Mouse (Mus musculus): Measurements from ENCODE around the gene Armh1. TPM values are rescaled to one million over a fixed set of nuclear protein-coding genes. Genes with fewer than 3 reads are reported as not detected.

Gene Armh1
- 1 to 10 TPM; 2.0 to 2.3 TPM for total RNA-seq (2021)
- long read RNA-seq, experiment 1, partial matches to known transcripts: 2 of 6 reads
- long read RNA-seq, experiment 1, other reads (novel, unspliced or antisense): 4 of 6 reads
- long read RNA-seq, experiment 2, partial matches to known transcripts: 0 of 4 reads
- long read RNA-seq, experiment 2, other reads (novel, unspliced or antisense): 2 of 4 reads

DNA sequence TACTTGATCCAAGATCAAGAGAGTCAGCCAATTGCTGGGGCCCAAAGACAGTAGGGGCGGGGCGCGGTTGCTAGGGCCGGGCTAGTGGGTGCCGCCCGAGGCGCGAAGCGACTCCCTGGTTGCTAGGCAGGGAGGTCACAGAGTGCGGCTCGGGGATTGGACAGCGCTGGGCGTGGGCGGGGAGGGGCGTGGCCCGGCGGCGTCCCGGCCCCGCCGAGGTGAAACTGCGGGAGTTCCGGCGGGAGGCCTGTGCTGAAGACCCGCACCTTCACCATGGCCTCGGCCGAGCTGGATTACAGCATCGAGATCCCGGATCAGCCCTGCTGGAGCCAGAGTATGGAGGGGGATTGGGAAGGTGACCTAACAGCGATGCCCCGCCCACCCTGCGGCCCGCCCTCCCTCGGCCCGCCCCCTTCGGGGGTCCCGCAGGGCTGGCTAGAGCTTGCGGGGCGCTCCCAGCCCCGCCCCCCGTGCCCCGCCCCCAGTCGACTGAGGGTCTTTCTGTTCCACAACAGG is at the start of gene Armh1, which contains the start of gene Tmem53:
Gene Armh1, minus strand, starts transcription at position 325 of the 516 bp plus-strand sequence.
Gene Tmem53, plus strand, starts transcription at position 151 of the 516 bp plus-strand sequence.
- peak; percentile 90 to 91 for DNase-seq (ENCODE audit: low spot score in 2 of 2)

DNA sequence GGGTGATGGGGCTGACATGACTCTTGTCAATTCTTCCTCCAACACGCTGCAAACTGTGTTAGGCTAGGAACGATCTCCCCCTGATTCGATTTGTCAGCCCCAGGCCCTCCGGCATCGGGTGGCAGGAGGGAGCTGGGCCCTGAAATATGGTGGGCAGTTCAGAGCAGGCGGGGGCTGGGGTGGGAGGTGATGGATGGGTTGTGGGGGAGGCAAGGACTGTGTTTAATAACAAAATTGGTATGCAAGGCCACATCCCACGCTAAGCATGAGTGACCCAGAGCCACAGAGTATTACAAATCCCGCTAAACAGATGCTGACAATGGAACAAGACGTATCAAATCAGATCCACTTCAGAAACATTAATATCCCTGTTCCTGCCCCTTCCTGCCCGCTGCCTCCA is 48.0 kb upstream of the Armh1 start:
- no peak for DNase-seq (ENCODE audit: low spot score in 2 of 2)

DNA sequence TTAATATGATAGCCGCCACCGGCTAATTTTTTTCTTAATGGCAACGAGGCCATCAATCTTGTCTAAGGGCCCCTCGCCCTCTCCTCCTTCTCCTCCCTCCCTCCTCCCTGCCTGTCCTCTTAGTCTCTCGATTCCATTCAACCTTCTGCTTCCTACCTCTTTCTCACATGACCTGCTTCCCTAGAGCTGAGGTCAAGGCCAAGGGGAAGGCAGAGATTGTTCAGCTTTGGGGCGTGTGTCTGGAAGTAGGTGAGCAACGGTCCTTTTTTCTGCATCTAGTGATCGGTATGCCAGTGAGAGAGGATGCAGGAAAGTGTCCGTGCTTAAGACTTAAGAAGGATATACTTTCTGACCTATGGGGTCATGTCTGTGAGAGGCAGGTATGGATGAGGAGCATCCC is 45.9 kb upstream of the Armh1 start:
- no peak for DNase-seq (ENCODE audit: low spot score in 2 of 2)

DNA sequence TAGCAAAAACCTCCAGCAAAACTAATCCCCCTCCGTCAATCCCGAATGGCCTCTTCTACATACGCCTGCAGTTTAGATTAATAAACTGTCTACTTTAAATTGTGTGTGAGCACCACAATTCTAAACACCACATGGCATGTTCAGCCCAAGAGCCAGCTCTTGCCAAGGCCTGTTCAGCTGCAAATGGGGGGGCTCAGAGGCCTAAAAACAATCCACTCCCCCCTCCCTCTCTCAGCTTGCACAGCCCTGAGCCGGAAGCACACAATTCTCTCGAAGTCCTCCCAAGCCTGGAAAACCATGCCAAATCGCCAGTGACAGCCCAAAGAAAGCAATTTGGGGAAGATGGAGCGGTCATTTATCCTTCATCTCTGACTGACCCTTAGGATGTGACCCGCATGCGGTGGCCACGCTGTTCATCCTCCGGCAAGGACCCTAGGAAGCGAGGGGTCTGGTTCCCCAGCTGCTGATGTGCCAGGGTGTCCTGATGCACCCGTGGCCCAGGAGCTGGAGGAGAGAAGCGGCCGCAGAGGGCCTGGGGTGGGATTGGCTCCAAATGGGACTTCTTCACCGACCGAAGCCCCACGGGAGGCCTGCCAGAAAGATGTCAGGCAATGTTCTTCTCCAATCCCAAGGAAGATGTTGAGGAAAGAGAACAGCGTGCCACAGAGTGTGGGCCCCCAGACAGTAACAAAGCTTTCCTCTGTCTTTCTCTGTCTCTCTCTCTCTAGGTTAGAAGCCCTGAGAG is 45.1 kb upstream of the Armh1 start:
- DNase-seq (ENCODE audit: low spot score in 2 of 2): no peak

DNA sequence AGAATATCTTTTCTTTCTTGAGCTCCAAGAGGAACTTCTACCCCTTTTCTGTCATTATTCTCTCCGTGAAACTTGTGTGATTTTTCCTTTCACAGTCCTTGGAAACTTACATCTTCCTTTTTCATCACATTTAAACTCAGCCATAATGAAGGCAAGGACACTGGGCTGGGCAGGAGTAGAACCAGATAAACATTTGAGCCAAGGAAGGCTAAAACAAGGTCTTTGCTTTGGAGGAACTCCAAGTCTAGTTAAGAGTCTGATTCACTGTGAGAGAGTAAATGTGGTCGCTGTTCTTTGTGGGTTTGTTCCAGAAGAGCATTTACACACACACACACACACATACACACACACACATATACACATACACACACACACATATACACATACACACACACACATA is 39.8 kb upstream of the Armh1 start:
- DNase-seq (ENCODE audit: low spot score in 2 of 2): no peak

DNA sequence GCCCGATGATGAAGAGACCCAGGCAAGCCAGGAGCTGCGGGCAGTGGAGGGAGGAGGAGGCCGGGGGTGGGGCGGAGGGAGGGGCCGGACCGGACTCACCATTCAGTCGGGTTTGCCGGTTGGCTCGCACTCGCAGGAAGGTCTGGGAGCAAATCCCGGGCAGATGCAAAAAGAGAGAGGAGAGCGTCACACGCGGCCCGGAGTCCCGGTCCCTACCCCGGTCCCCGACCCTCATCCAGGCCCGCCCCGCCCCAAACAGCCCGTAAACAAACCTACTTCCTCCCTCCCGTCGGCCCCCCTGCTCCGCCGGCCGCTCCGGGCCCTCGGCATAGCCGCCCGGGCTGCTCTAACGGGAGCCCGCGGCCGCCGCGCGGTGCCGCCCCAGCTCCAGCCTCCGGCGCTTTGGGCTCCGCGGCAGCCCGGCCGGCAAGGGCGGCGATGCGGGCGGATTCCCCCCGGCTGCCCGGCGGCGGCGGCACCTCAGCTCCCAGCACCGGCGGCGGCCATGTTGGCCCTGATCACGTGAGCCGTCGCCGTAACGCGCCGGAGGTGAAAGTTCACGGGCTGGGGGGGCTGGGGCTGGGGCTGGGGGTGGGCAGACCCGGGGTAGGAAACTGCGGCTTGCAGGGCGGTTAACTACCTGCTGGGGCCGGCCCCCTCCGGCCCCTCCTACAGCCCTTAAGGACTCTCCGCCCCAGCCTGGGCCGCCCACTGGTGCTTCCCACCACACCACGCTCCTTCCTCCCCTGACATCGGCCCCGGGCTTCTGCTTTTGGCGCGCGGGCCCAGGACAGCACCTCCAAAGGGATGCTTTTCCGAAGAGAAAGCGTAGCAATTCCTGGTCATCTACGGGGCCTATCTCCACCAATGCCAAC is 37.2 kb upstream of the Armh1 start:
- DNase-seq (ENCODE audit: low spot score in 2 of 2): peak; percentile 50 to 59

DNA sequence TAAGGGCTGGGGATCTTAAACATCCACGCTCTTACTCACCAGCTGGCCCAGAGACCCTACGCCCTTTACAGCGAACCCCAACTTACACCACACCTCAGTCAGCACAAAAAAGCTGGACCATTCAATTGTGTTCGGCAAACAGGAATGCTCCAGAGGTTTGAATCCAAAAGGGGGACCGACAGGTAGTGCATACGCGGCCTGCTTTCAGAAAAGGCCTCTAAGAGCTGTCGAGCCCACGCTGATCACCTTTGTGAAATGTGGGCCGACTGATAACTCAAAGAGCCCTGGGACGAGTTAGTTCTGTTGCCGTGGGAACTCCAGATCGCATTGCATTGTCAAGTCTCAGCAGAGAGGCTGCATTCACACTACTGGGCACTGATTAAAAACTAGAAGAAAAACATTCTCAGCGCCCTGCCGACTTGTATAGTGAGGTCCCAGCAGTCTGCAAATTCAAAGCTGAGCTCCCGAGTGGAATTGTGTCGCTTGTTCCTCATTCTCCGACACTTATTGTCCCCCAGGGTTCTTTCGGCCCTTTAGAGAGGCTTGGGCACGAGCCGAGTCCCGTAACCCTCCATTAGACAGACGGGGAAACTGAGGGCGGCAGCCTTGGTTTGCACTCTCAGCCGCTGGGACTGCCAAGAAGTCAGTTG is 36.5 kb upstream of the Armh1 start:
- no peak for DNase-seq (ENCODE audit: low spot score in 2 of 2)

DNA sequence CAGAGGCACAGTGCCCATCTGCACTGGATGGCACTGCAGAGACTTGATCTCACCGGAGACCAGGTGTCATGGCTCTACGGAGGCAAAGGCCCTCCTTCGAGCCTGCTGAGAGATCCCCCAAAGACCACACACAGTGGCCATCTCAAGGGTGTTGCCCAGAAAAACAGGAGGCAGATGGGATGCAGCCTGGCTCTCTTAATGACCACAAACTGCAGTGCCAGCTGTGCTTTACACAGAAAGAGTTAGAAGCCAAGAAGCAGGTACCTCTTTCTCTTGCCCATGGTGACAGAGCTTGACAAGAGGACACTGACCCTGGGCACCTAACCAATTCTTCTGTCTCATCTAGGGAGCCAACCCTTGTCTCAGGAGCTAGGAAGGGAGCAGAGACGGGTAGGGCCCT is 32.4 kb upstream of the Armh1 start:
- DNase-seq (ENCODE audit: low spot score in 2 of 2): no peak

DNA sequence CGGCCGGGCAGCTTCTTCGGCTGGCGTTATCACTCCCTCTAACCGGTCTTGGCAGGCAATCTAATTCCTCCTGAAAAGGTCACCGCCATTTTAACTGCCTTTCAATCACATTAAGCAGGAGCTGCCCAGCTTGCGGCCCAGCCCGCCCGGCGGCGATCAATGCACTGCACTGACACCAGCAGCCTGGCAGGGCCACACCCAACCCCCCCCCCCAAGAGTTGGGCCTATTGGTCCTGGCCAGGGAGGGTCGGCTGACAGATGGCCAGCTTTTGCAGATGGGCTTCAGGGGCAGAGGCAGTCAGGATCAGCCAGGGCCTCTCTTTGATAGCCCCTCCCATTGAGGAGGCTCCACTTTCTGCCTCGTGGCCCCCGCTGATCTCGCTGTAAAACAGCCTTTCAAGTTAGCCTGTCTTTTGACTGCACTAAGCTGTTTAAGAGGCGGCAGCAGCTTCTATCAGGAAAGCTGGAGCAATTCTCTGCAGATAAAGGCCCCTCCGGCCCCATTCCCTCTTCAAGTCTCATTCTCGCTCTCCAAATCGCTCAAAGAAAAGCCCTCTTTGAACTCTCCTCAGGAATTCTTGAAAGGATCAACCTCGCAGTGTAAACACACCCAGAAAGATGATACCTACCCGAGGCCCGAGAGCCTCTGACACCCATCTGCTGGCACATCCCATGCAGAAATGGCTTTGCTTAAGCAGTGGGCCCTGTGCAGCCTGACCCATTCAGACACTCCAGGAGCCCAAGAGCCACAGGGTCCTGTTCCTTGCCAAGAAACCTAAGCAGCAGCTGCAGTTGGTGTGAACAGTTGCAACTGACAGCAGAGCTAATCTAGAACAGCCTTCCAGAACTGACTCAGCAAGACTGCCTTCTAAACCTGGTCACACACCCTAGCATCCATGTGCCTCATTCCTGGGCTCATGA is 31.6 kb upstream of the Armh1 start:
- no peak for DNase-seq (ENCODE audit: low spot score in 2 of 2)

DNA sequence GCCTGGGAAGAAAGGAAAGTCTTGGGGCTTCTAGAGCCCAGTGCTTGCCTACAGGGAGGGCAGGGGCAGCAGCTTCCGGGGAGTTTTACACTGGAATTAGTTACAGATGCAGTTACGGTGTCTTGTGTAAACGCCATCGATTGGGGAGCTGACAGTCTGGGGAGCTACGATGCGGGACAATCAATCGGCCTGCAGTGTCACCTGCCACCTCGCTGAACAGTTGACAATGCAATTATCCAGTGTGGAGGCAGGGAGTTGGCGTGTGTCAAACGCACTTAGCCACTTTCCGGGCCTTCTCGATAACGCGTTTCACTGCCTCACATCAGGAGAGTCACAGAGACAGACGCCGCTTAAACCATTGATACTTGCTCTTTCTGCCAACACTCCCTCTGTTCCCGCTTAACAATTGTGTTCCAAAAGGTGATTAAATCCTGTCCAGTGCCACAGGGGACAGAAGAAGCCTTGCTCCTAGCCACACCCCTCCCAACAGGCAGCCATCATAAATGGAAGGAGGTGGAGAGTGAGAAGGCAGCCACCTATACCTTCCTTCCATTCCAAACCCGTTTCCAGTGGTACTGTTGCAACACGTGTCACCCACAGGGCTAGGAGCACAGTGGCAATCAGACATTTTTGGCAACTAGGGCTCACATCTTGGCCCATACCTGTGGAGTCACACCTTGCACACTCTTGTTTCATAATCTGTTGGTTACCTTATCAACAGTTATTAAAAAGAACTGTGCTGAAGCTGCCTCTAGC is 29.3 kb upstream of the Armh1 start:
- DNase-seq (ENCODE audit: low spot score in 2 of 2): no peak

DNA sequence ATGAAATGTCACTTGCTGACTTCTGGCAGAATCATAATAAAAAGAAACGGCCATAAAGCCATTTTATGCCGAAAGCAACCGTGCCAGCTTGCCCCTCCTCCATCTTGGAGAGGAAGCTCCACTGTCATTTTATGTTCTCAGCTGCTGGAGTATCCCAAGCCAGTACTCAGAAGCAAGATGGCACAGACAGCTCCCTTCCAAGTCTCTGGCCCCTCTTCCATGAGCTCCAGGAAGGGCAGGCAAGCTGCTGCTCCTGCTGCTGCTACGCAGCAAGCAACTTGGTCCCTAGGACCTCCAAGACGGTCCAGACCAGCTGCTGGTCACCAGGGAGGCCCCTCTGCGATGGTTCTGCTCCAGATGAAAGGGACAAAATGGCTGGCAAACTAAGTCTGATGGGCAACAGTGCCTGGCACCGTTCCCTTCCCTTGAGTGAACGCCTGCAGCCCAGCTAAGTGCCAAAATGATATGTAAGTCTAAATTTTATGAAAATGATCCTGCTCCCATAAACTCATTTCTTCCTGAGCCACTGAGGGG is 28.5 kb upstream of the Armh1 start:
- DNase-seq (ENCODE audit: low spot score in 2 of 2): no peak

DNA sequence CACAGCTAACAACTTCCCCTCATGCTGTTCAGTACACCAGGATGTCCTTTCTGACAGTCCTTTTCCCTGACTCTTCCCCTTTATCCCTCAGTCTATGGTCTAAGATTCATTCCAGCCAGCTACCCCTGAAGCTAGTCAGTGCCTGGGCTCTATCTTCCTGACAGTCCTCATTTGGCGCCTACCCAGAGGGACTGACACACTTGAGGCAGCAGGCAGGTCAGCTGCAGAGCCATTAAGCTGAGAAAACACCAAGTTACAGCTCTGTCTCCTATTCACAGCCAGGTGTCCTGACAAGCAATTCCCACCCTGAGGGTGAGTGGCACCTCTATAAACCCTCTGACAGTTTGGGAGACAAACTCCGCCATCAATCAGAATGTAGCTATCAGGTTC is 27.3 kb upstream of the Armh1 start:
- DNase-seq (ENCODE audit: low spot score in 2 of 2): no peak

DNA sequence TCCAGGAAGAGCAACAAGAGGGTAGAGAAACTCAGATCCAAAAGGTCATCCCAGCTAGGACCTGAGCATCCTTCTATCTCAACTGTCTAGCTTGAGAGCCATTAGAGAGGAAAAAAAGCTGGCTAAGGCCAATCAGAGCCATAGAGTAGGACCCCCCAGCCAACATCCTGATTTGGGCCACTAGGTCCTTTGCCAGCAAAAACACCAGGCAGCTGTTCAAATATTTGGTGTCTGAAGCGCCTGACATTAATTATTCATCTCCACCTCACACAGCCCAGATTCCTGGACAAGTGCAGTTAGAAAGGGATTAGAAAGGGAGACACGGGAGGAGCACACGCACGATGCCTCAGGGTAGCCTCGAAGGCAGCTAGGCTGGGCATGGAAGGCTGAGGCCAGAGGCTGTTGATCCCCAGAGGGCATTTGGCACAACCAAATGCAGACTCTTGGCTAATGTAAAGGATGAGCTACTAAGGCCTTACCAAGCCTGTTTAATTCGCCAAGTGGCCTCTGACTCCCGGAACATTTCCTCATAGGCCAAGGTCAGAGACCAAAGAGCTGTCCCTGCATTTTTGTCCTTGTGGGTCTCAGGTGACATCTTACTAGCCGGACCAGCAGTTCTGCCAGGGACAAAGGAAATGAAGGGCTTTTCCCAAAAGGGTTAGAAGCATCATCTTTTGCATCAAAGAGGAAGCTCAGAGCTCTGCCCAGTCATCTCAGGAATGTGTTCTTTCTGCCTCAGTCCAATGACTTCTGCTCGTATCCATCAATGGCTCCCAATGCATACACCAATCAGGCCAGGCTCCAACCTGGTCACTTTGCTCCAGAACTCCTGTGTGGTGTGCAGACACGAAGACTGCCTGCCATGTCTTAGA is 26.7 kb upstream of the Armh1 start:
- DNase-seq (ENCODE audit: low spot score in 2 of 2): no peak

DNA sequence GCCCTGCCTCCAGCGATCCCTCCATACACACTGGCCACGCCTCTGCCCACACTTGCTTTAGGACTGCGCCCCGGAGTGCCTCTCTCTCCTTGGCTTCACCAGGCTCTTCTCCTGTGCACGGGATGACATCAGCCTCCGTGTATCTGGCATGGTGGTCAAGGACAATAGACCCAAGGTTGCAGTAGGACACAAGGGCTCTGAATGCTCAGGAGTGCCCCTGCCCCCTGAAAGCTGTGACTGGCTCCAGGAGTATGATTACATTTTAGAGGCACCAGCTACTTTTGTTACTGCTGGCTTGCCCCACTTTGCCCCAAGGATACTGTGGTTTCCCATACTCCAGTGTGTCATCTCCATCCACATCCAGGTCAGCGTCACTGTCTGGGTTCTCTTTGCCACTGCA is 25.8 kb upstream of the Armh1 start:
- no peak for DNase-seq (ENCODE audit: low spot score in 2 of 2)

DNA sequence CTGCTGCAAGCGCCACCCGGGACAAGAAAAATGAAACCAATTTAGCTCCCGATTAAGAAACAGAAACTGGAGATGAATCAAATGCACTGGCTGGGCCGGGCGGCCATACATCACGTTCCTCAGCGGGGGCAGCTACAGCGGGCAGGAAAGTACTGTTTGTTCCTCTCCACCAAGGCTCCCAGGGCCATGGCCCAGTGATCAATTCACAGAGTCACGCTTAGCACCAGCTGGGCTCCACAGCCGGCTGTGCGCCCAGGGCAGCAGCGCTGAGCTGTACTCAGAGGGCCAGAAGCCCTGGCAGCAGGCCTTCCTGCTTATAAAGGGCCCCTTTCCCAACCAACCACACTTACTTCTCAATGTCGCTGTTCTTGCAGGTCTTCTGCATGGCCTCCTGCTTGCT is 25.1 kb upstream of the Armh1 start:
- no peak for DNase-seq (ENCODE audit: low spot score in 2 of 2)

DNA sequence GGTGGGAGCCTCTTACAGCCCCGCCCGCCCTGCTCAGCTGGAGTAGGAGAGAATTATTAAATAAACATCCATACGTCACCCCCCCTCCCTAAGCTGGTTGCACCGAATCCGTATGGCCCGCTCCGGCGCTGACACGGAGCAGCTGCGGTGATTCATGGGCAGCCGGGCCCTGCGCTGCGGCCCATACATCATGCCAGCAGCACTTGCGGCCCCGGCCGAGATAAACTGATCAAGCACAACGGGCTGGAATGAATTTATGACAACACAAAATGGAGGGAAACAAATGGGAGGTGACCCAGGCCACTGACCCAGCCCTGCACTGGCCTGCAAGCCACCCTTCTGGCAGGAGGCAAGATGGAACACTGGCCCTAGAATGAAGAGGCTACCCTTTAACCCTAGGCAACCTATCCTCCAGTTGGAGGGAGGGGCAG is 24.4 kb upstream of the Armh1 start:
- DNase-seq (ENCODE audit: low spot score in 2 of 2): no peak

DNA sequence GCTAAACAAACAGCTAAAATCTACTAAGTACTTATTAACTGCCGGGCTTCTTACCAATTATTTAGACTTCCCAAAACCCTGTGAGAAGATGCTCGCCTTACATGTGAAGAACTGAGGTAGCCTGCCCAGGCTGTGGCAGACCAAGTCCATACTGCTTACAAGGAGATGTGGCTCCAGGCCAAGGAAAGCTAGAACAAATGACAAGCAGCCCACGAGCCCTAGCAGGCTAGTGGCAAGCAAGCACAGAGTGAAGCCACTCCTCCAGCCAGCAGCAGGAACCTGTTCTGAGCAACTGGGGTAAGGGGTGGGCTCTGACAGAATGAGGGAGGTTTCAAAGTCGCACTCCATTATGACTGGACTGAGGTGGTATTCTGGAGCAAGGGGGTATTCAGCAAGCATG is 22.8 kb upstream of the Armh1 start:
- DNase-seq (ENCODE audit: low spot score in 2 of 2): no peak

DNA sequence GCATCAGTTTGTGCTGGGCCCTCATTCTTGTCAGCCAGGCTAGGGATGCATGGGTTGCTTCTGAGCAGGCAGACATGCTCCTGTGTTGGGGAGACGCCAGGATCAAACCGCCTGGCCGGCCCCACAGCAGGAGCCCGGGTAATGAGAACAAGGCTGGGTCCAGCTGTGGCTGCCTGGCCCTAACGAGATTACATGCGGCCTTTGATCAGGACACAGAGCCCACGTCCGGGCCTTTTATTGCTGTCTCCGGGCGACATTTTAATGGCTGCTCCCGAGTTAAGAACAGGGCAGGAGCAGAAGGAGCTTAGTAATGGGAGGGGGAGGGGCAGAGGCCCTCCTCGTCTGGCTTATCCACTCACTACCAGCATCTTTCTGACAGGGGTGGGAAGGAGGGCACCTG is 20.5 kb upstream of the Armh1 start:
- no peak for DNase-seq (ENCODE audit: low spot score in 2 of 2)
